Mouse (Mus musculus): ENCODE measurements at regions not wholly inside any gene's neighbourhood (a gene's known extent, or its start where the extent isn't known, plus 50 kb on each side); places are given as distances from the start of the nearest gene placed in this dataset.

GRCm38 (mm10) chr5:4534512-4534911 lies 223.3 kb downstream of the Fzd1 start:
- DNase-seq (ENCODE audit: low spot score in 2 of 2) = no peak
- intact Hi-C loops (cut with DNase I) = no loop called here

DNA sequence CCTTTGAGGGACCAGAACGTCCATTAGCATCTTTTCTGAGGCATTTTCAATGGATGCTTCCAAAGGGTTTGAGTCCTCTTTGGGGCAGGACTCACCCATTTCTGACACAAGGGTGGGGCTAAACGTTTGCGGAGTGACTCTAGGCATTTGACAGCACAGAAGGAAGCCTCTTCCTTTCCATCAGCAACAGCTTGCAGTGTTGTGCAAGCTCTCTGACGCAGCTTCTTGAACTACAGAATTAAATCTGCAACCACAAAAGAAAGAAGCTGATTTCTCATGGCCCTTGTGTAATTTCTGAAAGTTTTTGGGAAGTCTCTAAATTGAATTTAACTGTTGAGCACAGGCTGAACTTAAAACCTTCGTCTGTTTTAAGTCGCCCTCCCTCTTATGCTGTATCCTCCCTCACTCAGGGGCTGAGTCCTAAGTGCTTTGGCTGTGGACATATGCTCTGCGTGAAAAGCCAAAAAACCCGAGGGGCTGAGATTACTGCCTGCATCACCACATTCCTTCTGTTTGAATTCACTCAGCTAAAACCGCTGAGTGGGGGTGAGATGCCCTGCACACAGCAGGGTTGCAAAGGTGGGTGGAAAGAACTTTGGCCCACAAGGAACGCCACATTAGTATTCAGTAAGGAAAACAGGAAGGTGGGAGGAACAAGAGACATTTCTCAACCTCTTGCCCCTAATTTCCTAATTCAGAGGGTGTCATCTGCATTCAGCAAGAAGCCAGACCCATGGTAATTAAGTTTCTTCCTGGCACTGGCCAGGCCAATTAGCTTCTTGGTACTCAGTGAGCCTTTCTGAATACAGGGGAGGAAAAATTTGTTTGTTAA lies 227.4 kb downstream of the Fzd1 start:
- no peak for DNase-seq (ENCODE audit: low spot score in 2 of 2)
- intact Hi-C loops (cut with DNase I) = no loop called here

DNA sequence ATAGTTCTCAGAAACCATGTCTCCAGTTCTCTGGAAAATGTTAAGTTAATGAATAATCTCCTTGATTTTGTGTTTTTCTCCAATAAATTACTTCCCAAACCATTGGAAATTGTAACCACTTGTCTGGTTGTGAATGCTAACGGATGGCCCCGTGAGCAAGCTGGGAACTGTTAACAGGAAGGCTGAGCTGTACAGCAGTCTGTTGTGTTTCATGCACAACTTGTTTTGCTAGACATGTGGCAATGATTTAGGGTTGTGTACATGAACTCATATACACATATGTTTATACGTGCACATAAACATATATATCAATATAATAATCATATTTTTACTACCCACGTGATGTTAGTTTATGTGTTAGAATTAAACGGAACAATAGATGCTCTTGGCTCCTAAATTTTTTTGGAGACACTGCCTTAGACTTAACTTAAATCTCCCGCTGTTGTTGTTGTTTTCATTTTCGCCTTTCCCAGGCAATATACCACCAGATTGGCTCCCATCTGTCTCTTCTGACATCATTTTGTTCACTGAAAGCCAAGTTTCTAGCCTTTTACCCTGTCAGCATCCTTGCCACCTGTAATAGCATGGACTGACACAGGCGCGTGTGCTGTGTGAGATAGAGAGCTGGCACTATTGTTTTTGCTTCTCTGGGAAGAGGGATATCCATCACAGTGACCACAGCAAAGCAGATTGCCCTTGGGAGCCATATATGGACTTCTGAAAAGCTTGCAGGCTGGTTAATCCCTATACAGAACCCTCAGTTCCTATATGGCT lies 231.6 kb downstream of the Fzd1 start:
- intact Hi-C loops (cut with DNase I) = no loop called here
- no peak for DNase-seq (ENCODE audit: low spot score in 2 of 2)

- no peak for DNase-seq (ENCODE audit: low spot score in 2 of 2)
- intact Hi-C loops (cut with DNase I) = no loop called here
Measured at GRCm38 (mm10) chr5:4500599-4500998, 257.2 kb downstream of the Fzd1 start.

- intact Hi-C loops (cut with DNase I) = loop anchor here (5.0 kb wide), 2 partner anchors 187 to 258 kb away; partner anchors contain the start of gene Fzd1
- DNase-seq (ENCODE audit: low spot score in 2 of 2) = no peak
Measured at GRCm38 (mm10) chr5:4499036-4499435, 258.8 kb downstream of the Fzd1 start.

GRCm38 (mm10) chr5:4498425-4498824 lies 259.4 kb downstream of the Fzd1 start:
- DNase-seq (ENCODE audit: low spot score in 2 of 2) = no peak
- intact Hi-C loops (cut with DNase I) = loop anchor here (5.0 kb wide), 2 partner anchors 186 to 259 kb away; partner anchors contain the start of gene Fzd1

DNA sequence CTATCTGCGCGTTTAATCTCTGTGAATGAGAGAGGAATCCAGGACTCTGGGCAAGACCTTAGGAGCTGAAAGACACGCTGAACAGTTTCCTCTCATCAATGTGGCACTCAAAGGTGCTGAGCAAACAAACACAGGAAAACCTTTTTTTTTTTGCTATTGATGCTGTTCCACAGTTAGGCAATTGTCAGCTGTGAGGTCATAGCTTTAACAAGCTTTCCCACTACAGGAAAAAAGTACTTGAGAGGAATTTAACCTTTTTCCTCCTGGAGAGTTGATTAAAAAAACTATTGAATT lies 261.0 kb downstream of the Fzd1 start:
- DNase-seq (ENCODE audit: low spot score in 2 of 2) = no peak
- intact Hi-C loops (cut with DNase I) = loop anchor here (5.0 kb wide), 2 partner anchors 185 to 260 kb away; partner anchors contain the start of gene Fzd1

DNA sequence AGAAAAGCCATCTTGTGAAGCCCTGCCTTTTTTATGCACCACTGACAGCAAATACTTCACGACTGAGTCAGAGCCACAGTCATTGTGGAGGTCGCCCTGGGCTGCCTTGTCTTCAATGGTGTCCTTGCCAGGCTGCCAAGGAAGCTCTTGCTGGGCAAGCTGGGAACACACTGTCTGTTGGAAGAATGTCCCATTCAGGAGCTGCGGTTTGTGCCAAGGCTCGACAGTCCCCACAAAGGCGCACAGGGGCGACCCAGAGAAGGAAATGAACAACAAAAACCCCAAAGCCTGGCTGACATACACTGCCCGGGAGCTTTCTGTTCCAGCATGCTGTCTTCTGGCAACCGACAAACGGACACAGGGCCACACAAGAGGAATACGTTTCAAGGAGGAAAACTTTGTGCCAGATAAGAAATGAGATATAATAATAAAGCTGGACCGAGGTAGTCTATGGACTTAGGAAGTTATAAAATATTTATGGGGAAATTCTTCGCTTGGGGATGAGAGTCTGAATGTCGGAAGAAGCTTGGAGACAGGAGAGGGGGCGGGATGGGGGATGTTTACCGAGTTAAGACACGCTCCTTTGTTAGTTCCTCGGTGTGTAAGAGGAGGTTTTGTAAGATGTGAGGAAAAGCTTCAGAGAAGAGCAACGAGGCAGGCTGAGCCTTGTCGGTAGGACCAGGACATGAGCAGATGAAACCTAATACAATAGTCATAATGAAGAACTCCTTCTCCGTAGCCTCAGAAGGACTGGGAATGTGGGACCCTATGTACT lies 261.5 kb downstream of the Fzd1 start:
- DNase-seq (ENCODE audit: low spot score in 2 of 2) = peak; percentile 40 to 52
- intact Hi-C loops (cut with DNase I) = loop anchor here (5.0 kb wide), 2 partner anchors 184 to 261 kb away; partner anchors contain the start of gene Fzd1

DNA sequence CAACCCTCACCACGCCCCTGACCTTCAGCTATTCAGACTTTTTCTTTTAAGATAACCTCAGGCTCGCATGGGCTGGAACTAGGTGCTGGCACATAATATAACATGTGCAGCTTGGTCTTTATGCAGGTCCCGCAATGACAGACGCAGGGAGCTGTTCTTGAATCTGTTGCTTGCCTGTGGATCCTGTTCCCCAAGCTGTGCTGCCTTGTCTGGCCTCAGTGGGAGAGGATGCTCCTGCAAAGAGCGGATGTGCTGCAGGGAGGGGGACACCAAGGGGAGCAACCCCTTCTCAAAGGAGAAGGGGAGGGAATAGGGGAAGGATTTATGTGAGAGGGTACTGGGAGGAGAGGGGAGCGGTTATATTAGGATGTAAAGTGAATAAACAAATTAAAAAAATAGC lies 262.4 kb downstream of the Fzd1 start:
- DNase-seq (ENCODE audit: low spot score in 2 of 2) = no peak

GRCm38 (mm10) chr5:4486391-4487132 lies 271.3 kb downstream of the Fzd1 start:
- DNase-seq (ENCODE audit: low spot score in 2 of 2) = no peak
- intact Hi-C loops (cut with DNase I) = no loop called here

More for the DNA sequence above, 262.4 kb downstream of the Fzd1 start:
- intact Hi-C loops (cut with DNase I) = loop anchor here (5.0 kb wide), 2 partner anchors 183 to 262 kb away; partner anchors contain the start of gene Fzd1

- intact Hi-C loops (cut with DNase I) = no loop called here
- DNase-seq (ENCODE audit: low spot score in 2 of 2) = peak; percentile 11 to 25
Measured at GRCm38 (mm10) chr5:4485542-4486390, 272.1 kb downstream of the Fzd1 start.

DNA sequence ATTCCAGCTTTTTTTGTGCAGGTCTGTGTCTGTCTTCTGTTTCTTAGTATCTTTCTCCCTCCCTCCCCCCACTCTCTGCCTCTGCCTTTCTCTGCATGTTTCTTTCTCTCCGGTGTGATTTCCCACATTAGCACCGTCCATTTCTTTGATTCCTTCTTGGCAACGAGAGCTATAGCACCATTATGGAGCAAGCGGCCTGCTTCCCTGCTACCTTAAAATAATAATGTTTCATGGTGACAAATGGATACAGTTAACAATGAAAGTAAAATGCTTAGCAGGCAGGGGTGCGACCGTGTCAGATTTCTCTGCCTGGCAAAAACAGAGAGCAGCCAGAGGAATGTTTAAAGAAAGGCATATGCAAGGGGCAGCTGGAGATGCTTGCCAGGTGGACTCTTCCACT lies 273.1 kb downstream of the Fzd1 start:
- peak; percentile 8 to 29 for DNase-seq (ENCODE audit: low spot score in 2 of 2)
- intact Hi-C loops (cut with DNase I) = no loop called here

GRCm38 (mm10) chr5:4484151-4484550 lies 273.7 kb downstream of the Fzd1 start:
- intact Hi-C loops (cut with DNase I) = no loop called here
- DNase-seq (ENCODE audit: low spot score in 2 of 2) = peak in 1 of 2 experiments; percentile 4

- intact Hi-C loops (cut with DNase I) = no loop called here
- DNase-seq (ENCODE audit: low spot score in 2 of 2) = no peak
Measured at GRCm38 (mm10) chr5:4474255-4474654, 282.1 kb downstream of the Mterf1b start.
